Mouse (Mus musculus) left cerebral cortex, adult 8-10 months (tissue): ENCODE measurements around the gene A030014E15Rik. TPM values are rescaled to one million over a fixed set of nuclear protein-coding genes. Genes with fewer than 3 reads are reported as not detected.

Experiments
- total RNA-seq, 4 experiments: library from RNA; stranded (reverse); gene quantifications; 2 replicates each; pipeline ENCODE4 v1.2.4; 2022

Gene A030014E15Rik
- total RNA-seq, 4 experiments from 2014 or later = not detected

Other genes starting within 250 kb of the A030014E15Rik start
- gene Mff, start 200.0 kb upstream of the A030014E15Rik start, total RNA-seq = 100 to 1,000 TPM; 250 to 309 (median 281) TPM
- gene Tm4sf20, start 156.5 kb upstream of the A030014E15Rik start, total RNA-seq = not detected
- not detected for gene Gm47791, start 153.7 kb upstream of the A030014E15Rik start, total RNA-seq
- gene Agfg1, start 85.4 kb upstream of the A030014E15Rik start, total RNA-seq = 10 to 100 TPM; 59.0 to 69.1 (median 62.1) TPM
- under 1 TPM in 3 of 4 experiments, not detected in 1; 0.73 to 0.96 (median 0.84) TPM for gene A030005L19Rik, start 11.6 kb upstream of the A030014E15Rik start, total RNA-seq
- not detected for gene Gm6217, start 6.5 kb downstream of the A030014E15Rik start, total RNA-seq
- gene A030003K21Rik, start 18.5 kb downstream of the A030014E15Rik start, total RNA-seq = not detected
- not detected for gene Gm7544, start 31.1 kb downstream of the A030014E15Rik start, total RNA-seq
- not detected for gene Gm47955, start 35.4 kb downstream of the A030014E15Rik start, total RNA-seq
- gene Gm47959, start 75.6 kb downstream of the A030014E15Rik start, total RNA-seq = not detected
- 1 to 10 TPM; 1.8 to 2.8 (median 2.1) TPM for gene Slc19a3, start 113.5 kb downstream of the A030014E15Rik start, total RNA-seq
- gene Krtap28-10, start 117.6 kb downstream of the A030014E15Rik start, total RNA-seq = not detected
- not detected for gene Gm47969, start 120.0 kb downstream of the A030014E15Rik start, total RNA-seq
- gene A030005K14Rik, start 134.5 kb downstream of the A030014E15Rik start, total RNA-seq = not detected
- not detected for gene Krtap28-13, start 136.0 kb downstream of the A030014E15Rik start, total RNA-seq
- gene Ccl20, start 191.8 kb downstream of the A030014E15Rik start, total RNA-seq = not detected
- under 1 TPM in 2 of 4 experiments, not detected in 2; 0.27 to 0.77 TPM for gene Daw1, start 234.8 kb downstream of the A030014E15Rik start, total RNA-seq